Mouse (Mus musculus) intestine, postnatal 0 days (tissue): ENCODE measurements around the gene Galnt7. TPM values are rescaled to one million over a fixed set of nuclear protein-coding genes. Genes with fewer than 3 reads are reported as not detected.

Experiments
- ATAC-seq: fragments of 200-750 bp; cut with Nextera tagmentation; 2 replicates; pipeline ENCODE4 v1.8.0; 2017; ENCODE audit warnings: mild to moderate bottlenecking, moderate TSS enrichment, moderate library complexity
- H3K27ac ChIP-seq: fragments of 300-500 bp; sonication (generic); 2 replicates; pipeline ENCODE4 v1.5.1; 2014; ENCODE audit warnings: mild to moderate bottlenecking, low read depth, low read length, moderate library complexity
- H3K27me3 ChIP-seq: fragments of 300-500 bp; sonication (generic); replicated peaks from 2 replicates; pipeline ENCODE4 v1.6.1; 2014; ENCODE audit warnings: low read length, mixed read lengths; ENCODE audit not compliant: control insufficient read depth, insufficient read depth
- H3K36me3 ChIP-seq: fragments of 300-500 bp; sonication (generic); 2 replicates; pipeline ENCODE4 v1.6.1; 2014; ENCODE audit warnings: mild to moderate bottlenecking, moderate library complexity; ENCODE audit not compliant: control insufficient read depth, insufficient read depth
- H3K4me1 ChIP-seq: fragments of 300-500 bp; sonication (generic); replicated peaks from 2 replicates; pipeline ENCODE4 v1.6.1; 2014; ENCODE audit warnings: antibody characterized with exemption, low read length, mixed read lengths; ENCODE audit not compliant: control insufficient read depth, insufficient read depth
- H3K4me2 ChIP-seq: fragments of 300-500 bp; sonication (generic); replicated peaks from 2 replicates; pipeline ENCODE4 v1.6.1; 2014; ENCODE audit warnings: low read depth, mild to moderate bottlenecking, moderate library complexity
- H3K4me3 ChIP-seq: fragments of 300-500 bp; sonication (generic); 2 replicates; pipeline ENCODE4 v1.5.1; 2014; ENCODE audit warnings: low read depth, low read length
- H3K9ac ChIP-seq: fragments of 300-500 bp; sonication (generic); 2 replicates; pipeline ENCODE4 v1.6.1; 2014; ENCODE audit warnings: mild to moderate bottlenecking, low read depth, low read length
- H3K9me3 ChIP-seq: fragments of 300-500 bp; sonication (generic); 2 replicates; pipeline ENCODE4 v1.6.1; 2016; ENCODE audit warnings: mixed run types; ENCODE audit not compliant: control insufficient read depth
- CTCF ChIP-seq: sonication (generic); IDR thresholded peaks from 2 replicates; pipeline ENCODE4 v1.5.1; 2016; ENCODE audit warnings: low read depth, mild to moderate bottlenecking, control low read depth, antibody characterized with exemption, moderate library complexity
- WGBS: fragments of 180-500 bp; shearing (Covaris S2); extraction: QIAGEN DNeasy Blood & Tissue Kit; methylation state at CpG from one replicate; pipeline ENCODE4 v1.1.7; 2014; 5-methylcytosine and 5-hydroxymethylcytosine counted together
- polyA plus RNA-seq: library from polyadenylated mRNA; unstranded; fragments of >200 nt; fragmentation: Nextera tagmentation; extraction: Ambion mirVana; gene quantifications from 2 replicates; pipeline ENCODE4 v1.2.1, GENCODE M21; 2015

Galnt7 gene
- polyA plus RNA-seq, 1 experiment from 2014 or later = 20.2 TPM

- Histone ChIP-seq H3K4me2 (no peak overlapping the region), H3K4me3 (no peak overlapping the region), H3K9me3 (no peaks in the 10 kb centered on the region), H3K4me1 (no peaks in the 10 kb centered on the region), H3K9ac (no peak overlapping the region), H3K36me3 (no peaks in the 10 kb centered on the region), H3K27me3 (no peaks in the 10 kb centered on the region), H3K27ac (no peak overlapping the region)
- no peak for TF ChIP-seq CTCF
- WGBS = 96% methylated on average over 3 of the region's 3 CpGs
- no peak for ATAC-seq
Measured at GRCm38 (mm10) chr8:57623051-57623450, 29.8 kb downstream of the Galnt7 start.

- no peaks in the 10 kb centered on the region for H3K9me3 ChIP-seq
- no peak overlapping the region for H3K9ac ChIP-seq
- H3K36me3 ChIP-seq = no peaks in the 10 kb centered on the region
- no peak overlapping the region for H3K4me2 ChIP-seq
- H3K4me1 ChIP-seq = no peaks in the 10 kb centered on the region
- ATAC-seq = no peak
- WGBS = 77% methylated on average over 5 of the region's 5 CpGs
- H3K4me3 ChIP-seq = no peak overlapping the region
- no peak for TF ChIP-seq CTCF
- H3K27me3 ChIP-seq = no peaks in the 10 kb centered on the region
- no peak overlapping the region for H3K27ac ChIP-seq
Measured at GRCm38 (mm10) chr8:57616965-57617364, 35.9 kb downstream of the Galnt7 start.

- ATAC-seq = peak; percentile 84
- H3K9me3 ChIP-seq = no peaks in the 10 kb centered on the region
- H3K4me2 ChIP-seq = peak overlapping the region; percentile 33
- H3K4me3 ChIP-seq = no peak overlapping the region
- H3K9ac ChIP-seq = no peak overlapping the region
- no peaks in the 10 kb centered on the region for H3K36me3 ChIP-seq
- H3K4me1 ChIP-seq = peaks cover 6% of the 10 kb centered on the region; the same call in 1 of the 2 replicates
- no peak for TF ChIP-seq CTCF
- 34% methylated on average over 15 of the region's 15 CpGs for WGBS
- no peak overlapping the region for H3K27ac ChIP-seq
- H3K27me3 ChIP-seq = no peaks in the 10 kb centered on the region
Measured at GRCm38 (mm10) chr8:57615016-57615657, 37.7 kb downstream of the Galnt7 start.

- H3K4me3 ChIP-seq = no peak overlapping the region
- TF ChIP-seq CTCF = no peak
- no peaks in the 10 kb centered on the region for H3K36me3 ChIP-seq
- H3K4me1 ChIP-seq = peaks cover 6% of the 10 kb centered on the region; the same call in 1 of the 2 replicates
- no peak overlapping the region for H3K9ac ChIP-seq
- 44% methylated on average over 7 of the region's 7 CpGs for WGBS
- no peaks in the 10 kb centered on the region for H3K9me3 ChIP-seq
- no peak overlapping the region for H3K27ac ChIP-seq
- H3K4me2 ChIP-seq = no peak overlapping the region
- no peaks in the 10 kb centered on the region for H3K27me3 ChIP-seq
- ATAC-seq = no peak
Measured at GRCm38 (mm10) chr8:57611419-57611977, 41.3 kb downstream of the Galnt7 start.

- Histone ChIP-seq H3K9ac (no peak overlapping the region), H3K36me3 (no peaks in the 10 kb centered on the region), H3K9me3 (no peaks in the 10 kb centered on the region), H3K4me3 (no peak overlapping the region), H3K27ac (no peak overlapping the region), H3K27me3 (no peaks in the 10 kb centered on the region), H3K4me1 (peaks cover 6% of the 10 kb centered on the region; the same call in 1 of the 2 replicates), H3K4me2 (no peak overlapping the region)
- TF ChIP-seq CTCF = no peak
- WGBS = 85% methylated on average over 11 of the region's 11 CpGs
- ATAC-seq = no peak
Measured at GRCm38 (mm10) chr8:57610706-57611418, 42.0 kb downstream of the Galnt7 start.

GRCm38 (mm10) chr8:57602511-57602910 is 50.3 kb downstream of the Galnt7 start:
- Histone ChIP-seq H3K36me3 (no peaks in the 10 kb centered on the region), H3K9ac (no peak overlapping the region), H3K4me2 (peak overlapping the region; percentile 44; the same call in 1 of the 2 replicates), H3K27ac (peak overlapping the region; percentile 73), H3K9me3 (no peaks in the 10 kb centered on the region), H3K4me1 (no peaks in the 10 kb centered on the region), H3K27me3 (no peaks in the 10 kb centered on the region), H3K4me3 (no peak overlapping the region)
- no peak for TF ChIP-seq CTCF
- no peak for ATAC-seq
- 39% methylated on average over 5 of the region's 5 CpGs for WGBS
